Mouse (Mus musculus) C2C12 (cell line): Measurements from ENCODE around the gene Fndc11. TPM values are rescaled to one million over a fixed set of nuclear protein-coding genes. Genes with fewer than 3 reads are reported as not detected.
"Not testable (repeated sequence)": the region's sequence is repeated elsewhere in the genome, so short reads cannot be mapped to it uniquely, and the experiment has no call there.

Source experiments
- H3K27me3 ChIP-seq: one replicate; pipeline ENCODE4 v1.6.1; 2011; ENCODE audit not compliant: control insufficient read depth, insufficient read depth, insufficient read length
- H3K36me3 ChIP-seq: one replicate; pipeline ENCODE4 v1.6.1; 2011; ENCODE audit not compliant: control insufficient read depth, insufficient read depth
- H3K4me3 ChIP-seq: one replicate; pipeline ENCODE4 v1.5.1; 2011; ENCODE audit warnings: mild to moderate bottlenecking, control low read depth; ENCODE audit not compliant: poor library complexity, insufficient read depth, severe bottlenecking
- H3K79me2 ChIP-seq: one replicate; pipeline ENCODE4 v1.6.1; 2011; ENCODE audit not compliant: control insufficient read depth, insufficient read depth
- H3K79me3 ChIP-seq: one replicate; pipeline ENCODE4 v1.6.1; 2011; ENCODE audit warnings: low read depth, control low read depth
- H3ac ChIP-seq: one replicate; pipeline ENCODE3; 2011; ENCODE audit warnings: low read depth; ENCODE audit not compliant: control insufficient read depth, insufficient read length
- CEBPB ChIP-seq: IDR thresholded peaks from one replicate; pipeline ENCODE4 v1.6.1; 2011; ENCODE audit warnings: low read depth, mild to moderate bottlenecking, control low read depth, moderate library complexity
- CTCF ChIP-seq: IDR thresholded peaks from one replicate; pipeline ENCODE4 v1.5.1; 2011; ENCODE audit not compliant: control insufficient read depth, insufficient read depth, insufficient read length
- FOSL1 ChIP-seq: IDR thresholded peaks from one replicate; pipeline ENCODE4 v1.8.0; 2011; ENCODE audit warnings: mild to moderate bottlenecking, low read length; ENCODE audit not compliant: poor library complexity, insufficient read depth, severe bottlenecking
- MAX ChIP-seq: IDR thresholded peaks from one replicate; pipeline ENCODE4 v1.6.1; 2011; ENCODE audit warnings: mild to moderate bottlenecking, control low read depth
- MYOD1 ChIP-seq: IDR thresholded peaks from one replicate; pipeline ENCODE4 v1.6.1; 2011; ENCODE audit warnings: low read depth; ENCODE audit not compliant: control insufficient read depth, insufficient read length
- MYOG ChIP-seq: IDR thresholded peaks from one replicate; pipeline ENCODE4 v1.6.1; 2011; ENCODE audit not compliant: control insufficient read depth, insufficient read length; ENCODE audit errors: extremely low read depth
- USF1 ChIP-seq: IDR thresholded peaks from one replicate; pipeline ENCODE4 v1.6.1; 2011; ENCODE audit warnings: low read depth, mild to moderate bottlenecking, control low read depth, moderate library complexity
- polyA plus RNA-seq: library from polyadenylated mRNA; unstranded; fragments of >200 nt; fragmentation: generic; extraction: Trizol; gene quantifications from one replicate; pipeline ENCODE4 v1.2.1, GENCODE M21; 2012; ENCODE audit warnings: missing spikeins

The Fndc11 gene
- polyA plus RNA-seq, 1 experiment, result not detected

- no peaks in the 10 kb centered on the region for H3K79me3 ChIP-seq
- peak within 1 kb of the TSS; percentile 59 for H3K4me3 ChIP-seq
- H3K79me2 ChIP-seq, result peaks cover 5% of the 10 kb centered on the region
- TF ChIP-seq FOSL1 (no peak), CTCF (no peak), USF1 (no peak), MYOG (no peak), MAX (peak; percentile 42)
- H3K27me3 ChIP-seq, result no peaks in the 10 kb centered on the region
- H3K36me3 ChIP-seq, result peaks cover 15% of the 10 kb centered on the region
- H3ac ChIP-seq, result peak within 1 kb of the TSS; percentile 91
These were observed 32.5 kb upstream of the Fndc11 start, which contains the start of gene Ppdpf for GRCm38 (mm10) chr2:181187121-181188000. Gene Ppdpf, plus strand, starts transcription at chr2:181187247.

DNA sequence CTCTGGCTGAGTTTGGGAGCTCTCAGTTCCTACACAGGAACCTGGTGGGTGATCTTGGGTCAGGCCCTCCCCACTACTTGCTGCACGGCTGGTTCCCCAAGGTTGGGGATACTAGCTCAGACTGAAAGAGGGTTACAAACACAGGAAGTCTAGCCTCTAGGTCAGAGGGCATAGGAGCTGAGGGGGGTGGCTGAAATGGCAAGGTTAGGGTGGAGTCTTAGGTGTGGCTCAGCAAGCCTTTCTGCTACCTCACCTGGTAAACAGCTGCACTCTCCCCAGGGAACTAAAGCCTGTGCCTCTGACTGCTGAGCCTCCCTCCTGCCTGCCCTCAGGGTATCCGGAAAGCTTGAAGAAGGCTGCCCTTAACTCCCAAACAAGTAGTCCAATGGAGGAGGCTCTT lies 31.1 kb upstream of the Fndc11 start:
- Histone ChIP-seq H3K79me3 (no peaks in the 10 kb centered on the region), H3K4me3 (no peak overlapping the region), H3K36me3 (peaks cover 15% of the 10 kb centered on the region), H3K79me2 (peaks cover 5% of the 10 kb centered on the region), H3ac (peak overlapping the region; percentile 23), H3K27me3 (no peaks in the 10 kb centered on the region)
- no peak for TF ChIP-seq USF1
- no peak for TF ChIP-seq MYOD1
- TF ChIP-seq CEBPB, result no peak
- no peak for TF ChIP-seq MAX
- TF ChIP-seq CTCF, result no peak
- TF ChIP-seq MYOG, result no peak
- no peak for TF ChIP-seq FOSL1

GRCm38 (mm10) chr2:181189321-181189720 lies 30.5 kb upstream of the Fndc11 start:
- TF ChIP-seq CEBPB (no peak), MAX (no peak), MYOG (no peak), USF1 (no peak), MYOD1 (no peak), FOSL1 (no peak), CTCF (no peak)
- Histone ChIP-seq H3K79me2 (peaks cover 5% of the 10 kb centered on the region), H3K36me3 (peaks cover 15% of the 10 kb centered on the region), H3K27me3 (peaks cover 3% of the 10 kb centered on the region), H3K4me3 (no peak overlapping the region), H3ac (no peak overlapping the region), H3K79me3 (no peaks in the 10 kb centered on the region)

DNA sequence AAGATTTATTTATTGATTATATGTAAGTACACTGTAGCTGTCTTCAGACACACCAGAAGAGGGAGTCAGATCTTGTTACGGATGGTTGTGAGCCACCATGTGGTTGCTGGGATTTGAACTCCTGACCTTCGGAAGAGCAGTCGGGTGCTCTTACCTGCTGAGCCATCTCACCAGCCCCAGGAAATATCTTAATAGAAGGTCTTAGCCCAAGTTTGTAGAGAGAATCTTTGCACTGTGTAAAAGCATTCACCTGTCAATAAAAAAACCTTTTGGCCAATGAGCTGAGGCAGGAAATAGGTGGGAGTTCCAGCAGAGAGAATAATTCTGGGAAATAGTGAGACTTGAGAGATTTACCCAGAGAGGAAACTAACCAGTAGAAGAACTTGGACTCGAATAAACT lies 28.4 kb upstream of the Fndc11 start:
- H3ac ChIP-seq, H3K4me3 ChIP-seq, H3K79me2 ChIP-seq, H3K79me3 ChIP-seq: not testable (repeated sequence)
- H3K27me3 ChIP-seq, result peaks cover 12% of the 10 kb centered on the region
- H3K36me3 ChIP-seq, result peaks cover 15% of the 10 kb centered on the region

GRCm38 (mm10) chr2:181191936-181192335 lies 27.9 kb upstream of the Fndc11 start:
- H3K79me2 ChIP-seq, result peaks cover 5% of the 10 kb centered on the region
- H3K79me3 ChIP-seq, result no peaks in the 10 kb centered on the region

GRCm38 (mm10) chr2:181193044-181193443 lies 26.8 kb upstream of the Fndc11 start:
- no peaks in the 10 kb centered on the region for H3K79me3 ChIP-seq
- H3K36me3 ChIP-seq, result peaks cover 15% of the 10 kb centered on the region
- peaks cover 5% of the 10 kb centered on the region for H3K79me2 ChIP-seq
- no peak overlapping the region for H3ac ChIP-seq
- no peak overlapping the region for H3K4me3 ChIP-seq
- TF ChIP-seq CEBPB (no peak), MAX (no peak), FOSL1 (no peak), CTCF (no peak), MYOD1 (no peak), MYOG (no peak), USF1 (no peak)
- peaks cover 16% of the 10 kb centered on the region for H3K27me3 ChIP-seq

More at GRCm38 (mm10) chr2:181191936-181192335, 27.9 kb upstream of the Fndc11 start:
- Histone ChIP-seq H3K4me3 (no peak overlapping the region), H3ac (no peak overlapping the region), H3K36me3 (peaks cover 15% of the 10 kb centered on the region), H3K27me3 (peaks cover 14% of the 10 kb centered on the region)
- TF ChIP-seq MYOD1 (no peak), FOSL1 (no peak), MYOG (no peak), MAX (no peak), CEBPB (no peak), CTCF (no peak), USF1 (no peak)
